Mouse (Mus musculus) liver, postnatal 0 days (tissue): ENCODE measurements around the gene Sypl2.

Experiments
- CTCF ChIP-seq: sonication (generic); IDR thresholded peaks from 2 replicates; pipeline ENCODE4 v1.5.1; 2016; ENCODE audit warnings: antibody characterized with exemption, low read depth
- EP300 ChIP-seq: IDR thresholded peaks from 2 replicates; pipeline ENCODE4 v1.6.1; 2016; ENCODE audit warnings: antibody characterized with exemption, low read depth, mild to moderate bottlenecking

DNA sequence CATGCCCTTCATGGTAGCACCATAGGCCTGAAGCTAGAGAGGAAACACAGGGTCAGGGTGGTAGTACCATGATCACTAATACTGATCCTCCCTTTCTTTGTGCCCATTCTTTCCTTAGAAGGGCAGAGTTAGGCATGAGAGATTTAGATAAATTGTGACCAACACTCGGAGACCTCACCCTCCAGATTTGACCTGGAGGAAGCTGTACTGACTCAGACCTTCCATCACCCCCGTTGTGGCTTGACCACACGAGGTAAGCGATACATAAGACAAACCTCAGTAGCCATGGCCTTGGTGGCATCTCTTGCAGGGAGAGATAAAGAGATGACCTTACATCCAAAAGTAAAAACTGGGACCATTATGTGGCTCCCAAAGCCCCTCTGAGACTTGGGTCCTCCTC is 31.2 kb downstream of the Sypl2 start:
- no peak for TF ChIP-seq CTCF
- TF ChIP-seq EP300 = no peak
